Mouse (Mus musculus) lung, postnatal 0 days (tissue): ENCODE data around the gene Mmp19. TPM values are rescaled to one million over a fixed set of nuclear protein-coding genes. Genes with fewer than 3 reads are reported as not detected.

Source experiments
- ATAC-seq: fragments of 200-750 bp; cut with Nextera tagmentation; 2 replicates; pipeline ENCODE4 v1.8.0; 2017; ENCODE audit warnings: moderate library complexity
- DNase-seq: peaks from one replicate; pipeline ENCODE4 v3.0.0-alpha.2; 2016; ENCODE audit warnings: low spot score
- H3K27ac ChIP-seq: fragments of 300-500 bp; sonication (generic); 2 replicates; pipeline ENCODE4 v1.5.1; 2014; ENCODE audit warnings: antibody characterized with exemption, mild to moderate bottlenecking, low read length, mixed read lengths
- H3K27me3 ChIP-seq: fragments of 300-500 bp; sonication (generic); replicated peaks from 2 replicates; pipeline ENCODE4 v1.6.1; 2014; ENCODE audit warnings: low read length, mixed read lengths; ENCODE audit not compliant: insufficient read depth
- H3K36me3 ChIP-seq: fragments of 300-500 bp; sonication (generic); 2 replicates; pipeline ENCODE4 v1.6.1; 2014; ENCODE audit warnings: low read length, mixed read lengths; ENCODE audit not compliant: insufficient read depth
- H3K4me1 ChIP-seq: fragments of 300-500 bp; sonication (generic); 2 replicates; pipeline ENCODE4 v1.6.1; 2014; ENCODE audit warnings: antibody characterized with exemption, low read depth, low read length, mixed read lengths; ENCODE audit not compliant: insufficient read depth
- H3K4me2 ChIP-seq: fragments of 300-500 bp; sonication (generic); replicated peaks from 2 replicates; pipeline ENCODE4 v1.6.1; 2014; ENCODE audit warnings: low read depth, mild to moderate bottlenecking, low read length, moderate library complexity, mixed read lengths
- H3K4me3 ChIP-seq: fragments of 300-500 bp; sonication (generic); 2 replicates; pipeline ENCODE4 v1.5.1; 2014; ENCODE audit warnings: low read depth, low read length
- H3K9ac ChIP-seq: fragments of 300-500 bp; sonication (generic); replicated peaks from 2 replicates; pipeline ENCODE4 v1.6.1; 2014; ENCODE audit warnings: low read depth, mild to moderate bottlenecking
- H3K9me3 ChIP-seq: fragments of 300-500 bp; sonication (generic); 2 replicates; pipeline ENCODE4 v1.6.1; 2016; ENCODE audit warnings: low read length, mixed read lengths
- CTCF ChIP-seq: IDR thresholded peaks from 2 replicates; pipeline ENCODE4 v1.5.1; 2016; ENCODE audit warnings: antibody characterized with exemption, mild to moderate bottlenecking
- EP300 ChIP-seq: IDR thresholded peaks from 2 replicates; pipeline ENCODE4 v1.6.1; 2016; ENCODE audit warnings: antibody characterized with exemption, mild to moderate bottlenecking, control low read depth
- WGBS: fragments of 180-500 bp; shearing (Covaris S2); extraction: QIAGEN DNeasy Blood & Tissue Kit; methylation state at CpG from one replicate; pipeline ENCODE4 v1.1.7; 2014; 5-methylcytosine and 5-hydroxymethylcytosine counted together
- polyA plus RNA-seq: library from polyadenylated mRNA; unstranded; fragments of >200 nt; fragmentation: Nextera tagmentation; extraction: Ambion mirVana; gene quantifications from 2 replicates; pipeline ENCODE4 v1.2.1, GENCODE M21; 2015

Gene Mmp19
- polyA plus RNA-seq, 1 experiment from 2014 or later = 8.2 TPM

- peak within 1 kb of the TSS; percentile 73 for H3K4me3 ChIP-seq
- peak within 1 kb of the TSS; percentile 79 for H3K4me2 ChIP-seq
- ATAC-seq (peak; percentile 53), DNase-seq (peak; percentile 77)
- H3K4me1 ChIP-seq = peaks cover 33% of the 10 kb centered on the region
- peaks cover 10% of the 10 kb centered on the region; the same call in 1 of the 2 replicates for H3K36me3 ChIP-seq
- no peaks in the 10 kb centered on the region for H3K27me3 ChIP-seq
- no peaks in the 10 kb centered on the region for H3K9me3 ChIP-seq
- 0% methylated on average over 24 of the region's 28 CpGs for WGBS
- peak within 1 kb of the TSS; percentile 57 for H3K9ac ChIP-seq
- TF ChIP-seq CTCF (no peak), EP300 (peak; percentile 46; the same call in 1 of the 2 replicates)
- H3K27ac ChIP-seq = peak within 1 kb of the TSS; percentile 91
Measured at GRCm38 (mm10) chr10:128804271-128805091, 13.8 kb downstream of the Mmp19 start, which contains the start of gene Tmem198b. Tmem198b (minus strand) TSS chr10:128804370.

GRCm38 (mm10) chr10:128805092-128806000 lies 14.6 kb downstream of the Mmp19 start:
- H3K27ac ChIP-seq = peak overlapping the region; percentile 91
- DNase-seq (peak; percentile 99), ATAC-seq (peak; percentile 94)
- WGBS = under 1% methylated on average over 60 of the region's 70 CpGs
- TF ChIP-seq EP300 = no peak
- TF ChIP-seq CTCF = peak; percentile 54
- H3K4me3 ChIP-seq = peak overlapping the region; percentile 73
- peaks cover 7% of the 10 kb centered on the region; the same call in 1 of the 2 replicates for H3K36me3 ChIP-seq
- no peaks in the 10 kb centered on the region for H3K27me3 ChIP-seq
- H3K9me3 ChIP-seq = no peaks in the 10 kb centered on the region
- H3K4me1 ChIP-seq = peaks cover 33% of the 10 kb centered on the region
- peak overlapping the region; percentile 57 for H3K9ac ChIP-seq
- H3K4me2 ChIP-seq = peak overlapping the region; percentile 79

- Histone ChIP-seq H3K27ac (peak overlapping the region; percentile 91; the same call in 1 of the 2 replicates), H3K4me1 (peaks cover 33% of the 10 kb centered on the region), H3K27me3 (no peaks in the 10 kb centered on the region), H3K9ac (peak overlapping the region; percentile 51), H3K9me3 (no peaks in the 10 kb centered on the region), H3K36me3 (peaks cover 1% of the 10 kb centered on the region; the same call in 1 of the 2 replicates), H3K4me2 (peak overlapping the region; percentile 79), H3K4me3 (peak overlapping the region; percentile 73)
- 48% methylated on average over 6 of the region's 6 CpGs for WGBS
- DNase-seq (no peak), ATAC-seq (no peak)
- no peak for TF ChIP-seq CTCF
Measured at GRCm38 (mm10) chr10:128806086-128806485, 15.4 kb downstream of the Mmp19 start.

GRCm38 (mm10) chr10:128807018-128807417 lies 16.3 kb downstream of the Mmp19 start:
- DNase-seq (no peak), ATAC-seq (no peak)
- H3K27me3 ChIP-seq = no peaks in the 10 kb centered on the region
- no peak overlapping the region for H3K4me3 ChIP-seq
- no peak overlapping the region for H3K27ac ChIP-seq
- peak overlapping the region; percentile 79 for H3K4me2 ChIP-seq
- peaks cover 33% of the 10 kb centered on the region for H3K4me1 ChIP-seq
- WGBS = 87% methylated on average over 8 of the region's 8 CpGs
- no peak for TF ChIP-seq CTCF
- TF ChIP-seq EP300 = no peak
- no peaks in the 10 kb centered on the region for H3K9me3 ChIP-seq
- H3K36me3 ChIP-seq = no peaks in the 10 kb centered on the region
- peak overlapping the region; percentile 13; the same call in 1 of the 2 replicates for H3K9ac ChIP-seq

GRCm38 (mm10) chr10:128817033-128817432 lies 26.3 kb downstream of the Mmp19 start, which contains the start of gene Sarnp:
Sarnp (plus strand) TSS chr10:128817333.
- Histone ChIP-seq H3K4me3 (no peak within 1 kb of the TSS), H3K36me3 (peaks cover 24% of the 10 kb centered on the region; the same call in 1 of the 2 replicates), H3K4me1 (no peaks in the 10 kb centered on the region), H3K27me3 (no peaks in the 10 kb centered on the region), H3K9ac (no peak within 1 kb of the TSS), H3K4me2 (no peak within 1 kb of the TSS), H3K27ac (no peak within 1 kb of the TSS), H3K9me3 (no peaks in the 10 kb centered on the region)
- no peak for TF ChIP-seq CTCF
- no peak for TF ChIP-seq EP300
- DNase-seq (no peak), ATAC-seq (no peak)
- WGBS = 82% methylated on average over 13 of the region's 13 CpGs
